Mouse (Mus musculus) midbrain, postnatal 0 days (tissue): Measurements from ENCODE around the gene Zdhhc23. TPM values are rescaled to one million over a fixed set of nuclear protein-coding genes. Genes with fewer than 3 reads are reported as not detected.
A peak's percentile ranks its signal among the peaks of the same experiment; 100 is the strongest.

Source experiments
- ATAC-seq: fragments of 200-750 bp; cut with Nextera tagmentation; 2 replicates; pipeline ENCODE4 v1.8.0; 2017; ENCODE audit warnings: moderate number of reproducible peaks, mild to moderate bottlenecking, moderate TSS enrichment, moderate library complexity; ENCODE audit not compliant: low FRiP score
- DNase-seq: peaks from one replicate; pipeline ENCODE4 v3.0.0-alpha.2; 2015; ENCODE audit warnings: low spot score
- H3K27ac ChIP-seq: fragments of 300-500 bp; sonication (generic); 2 replicates; pipeline ENCODE4 v1.5.1; 2014; ENCODE audit warnings: low read depth, mild to moderate bottlenecking, low read length, mixed read lengths
- H3K27me3 ChIP-seq: fragments of 300-500 bp; sonication (generic); 2 replicates; pipeline ENCODE4 v1.6.1; 2014; ENCODE audit warnings: low read length, control low read depth, mixed read lengths; ENCODE audit not compliant: insufficient read depth
- H3K36me3 ChIP-seq: fragments of 300-500 bp; sonication (generic); 2 replicates; pipeline ENCODE4 v1.6.1; 2014; ENCODE audit warnings: low read length, control low read depth, mixed read lengths; ENCODE audit not compliant: insufficient read depth
- H3K4me1 ChIP-seq: fragments of 300-500 bp; sonication (generic); 2 replicates; pipeline ENCODE4 v1.6.1; 2014; ENCODE audit warnings: mild to moderate bottlenecking, control low read depth, antibody characterized with exemption, low read length, mixed read lengths; ENCODE audit not compliant: insufficient read depth
- H3K4me2 ChIP-seq: fragments of 300-500 bp; sonication (generic); 2 replicates; pipeline ENCODE4 v1.6.1; 2014; ENCODE audit warnings: low read depth, mild to moderate bottlenecking, low read length, mixed read lengths; ENCODE audit not compliant: poor library complexity, severe bottlenecking
- H3K4me3 ChIP-seq: fragments of 300-500 bp; sonication (generic); 2 replicates; pipeline ENCODE4 v1.5.1; 2014; ENCODE audit warnings: low read depth, mild to moderate bottlenecking, low read length, moderate library complexity
- H3K9ac ChIP-seq: fragments of 300-500 bp; sonication (generic); replicated peaks from 2 replicates; pipeline ENCODE4 v1.6.1; 2014; ENCODE audit warnings: mild to moderate bottlenecking, low read length, moderate library complexity, mixed read lengths; ENCODE audit not compliant: poor library complexity, severe bottlenecking
- H3K9me3 ChIP-seq: fragments of 300-500 bp; sonication (generic); 2 replicates; pipeline ENCODE4 v1.6.1; 2016; ENCODE audit warnings: low read length, control low read depth
- CTCF ChIP-seq: IDR thresholded peaks from 2 replicates; pipeline ENCODE4 v1.5.1; 2016; ENCODE audit warnings: antibody characterized with exemption, mild to moderate bottlenecking
- WGBS: fragments of 180-500 bp; shearing (Covaris S2); extraction: QIAGEN DNeasy Blood & Tissue Kit; methylation state at CpG from one replicate; pipeline ENCODE4 v1.1.7; 2014; 5-methylcytosine and 5-hydroxymethylcytosine counted together
- polyA plus RNA-seq: library from polyadenylated mRNA; unstranded; fragments of >200 nt; fragmentation: Nextera tagmentation; extraction: Ambion mirVana; gene quantifications from 2 replicates; pipeline ENCODE4 v1.2.1, GENCODE M21; 2015
- total RNA-seq: library from RNA; depleted of rRNA; stranded (reverse); fragments of >200 nt; gene quantifications from 2 replicates; pipeline ENCODE4 v1.2.3, GENCODE M21; 2014

Gene Zdhhc23
- total and polyA plus RNA-seq, 2 experiments from 2014 or later, result 2.9 to 8.5 TPM

- Histone ChIP-seq H3K9ac (no peak overlapping the region), H3K36me3 (no peaks in the 10 kb centered on the region), H3K27ac (no peak overlapping the region), H3K4me3 (no peak overlapping the region), H3K27me3 (no peaks in the 10 kb centered on the region), H3K9me3 (no peaks in the 10 kb centered on the region), H3K4me2 (no peak overlapping the region), H3K4me1 (no peaks in the 10 kb centered on the region)
- no peak for TF ChIP-seq CTCF
- WGBS, result 82% methylated on average over 8 of the region's 8 CpGs
- ATAC-seq, result no peak
- no peak for DNase-seq
Observed at GRCm38 (mm10) chr16:43999111-43999510, 19.5 kb upstream of the Zdhhc23 start.

GRCm38 (mm10) chr16:43994623-43995022 lies 15.0 kb upstream of the Zdhhc23 start:
- Histone ChIP-seq H3K4me2 (no peak overlapping the region), H3K27ac (no peak overlapping the region), H3K4me3 (no peak overlapping the region), H3K9me3 (no peaks in the 10 kb centered on the region), H3K27me3 (no peaks in the 10 kb centered on the region), H3K4me1 (no peaks in the 10 kb centered on the region), H3K36me3 (no peaks in the 10 kb centered on the region), H3K9ac (no peak overlapping the region)
- ATAC-seq (no peak), DNase-seq (no peak)
- WGBS, result 84% methylated on average over 3 of the region's 3 CpGs
- TF ChIP-seq CTCF, result no peak

DNA sequence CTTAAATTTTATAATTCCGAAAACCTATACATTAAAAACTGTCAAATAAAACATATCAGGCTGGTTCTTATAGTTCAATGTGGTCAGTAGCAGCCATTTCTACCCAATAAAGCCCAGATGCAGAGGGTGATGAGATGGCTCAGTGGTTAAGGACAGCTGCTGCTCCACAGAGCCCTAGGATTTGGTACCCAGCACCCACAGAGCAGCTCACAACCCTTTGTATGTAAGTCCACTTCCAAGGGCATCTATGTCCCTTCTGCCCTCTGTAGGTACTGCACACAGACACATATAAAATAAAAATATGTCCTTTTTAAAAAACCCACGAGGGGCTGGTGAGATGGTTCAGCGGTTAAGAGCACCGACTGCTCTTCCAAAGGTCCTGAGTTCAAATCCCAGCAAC lies 6.7 kb upstream of the Zdhhc23 start:
- no peak overlapping the region for H3K27ac ChIP-seq
- no peak overlapping the region for H3K9ac ChIP-seq
- no peak overlapping the region for H3K4me3 ChIP-seq
- no peaks in the 10 kb centered on the region for H3K27me3 ChIP-seq
- no peak for DNase-seq
- H3K4me1 ChIP-seq, result no peaks in the 10 kb centered on the region
- no peaks in the 10 kb centered on the region for H3K9me3 ChIP-seq
- ATAC-seq, result no peak
- no peaks in the 10 kb centered on the region for H3K36me3 ChIP-seq
- no peak overlapping the region for H3K4me2 ChIP-seq
- 93% methylated on average over 4 of the region's 4 CpGs for WGBS
- TF ChIP-seq CTCF, result no peak

DNA sequence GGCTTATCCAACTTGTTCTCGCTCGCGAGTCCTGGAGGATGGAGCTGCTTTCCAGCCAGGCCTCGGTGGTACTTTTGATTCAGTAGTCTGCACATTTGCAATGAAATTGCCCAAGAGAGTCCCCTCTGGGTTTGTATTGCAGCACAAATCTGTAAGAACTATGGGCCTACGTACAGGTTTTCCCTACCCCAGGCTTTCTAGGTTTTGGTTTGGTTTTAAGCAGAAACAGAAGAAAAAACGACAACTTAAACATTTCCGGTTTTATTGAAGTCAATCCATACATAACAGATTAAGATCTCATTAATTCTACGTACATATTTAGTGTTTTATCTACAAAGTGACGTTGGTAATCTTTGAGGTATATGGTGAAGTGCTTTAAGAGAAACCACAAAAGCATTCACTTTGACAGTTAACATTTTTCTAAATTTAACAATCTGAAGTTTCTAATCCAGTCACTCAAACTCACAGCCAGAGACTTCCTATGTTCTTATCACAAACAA lies 569 bp upstream of the Zdhhc23 start:
- Histone ChIP-seq H3K4me1 (no peaks in the 10 kb centered on the region), H3K27ac (no peak overlapping the region), H3K36me3 (no peaks in the 10 kb centered on the region), H3K9ac (peak overlapping the region; percentile 70), H3K4me2 (peak overlapping the region; percentile 96), H3K9me3 (no peaks in the 10 kb centered on the region), H3K27me3 (no peaks in the 10 kb centered on the region), H3K4me3 (peak overlapping the region; percentile 88)
- ATAC-seq (no peak), DNase-seq (no peak)
- WGBS, result 20% methylated on average over 9 of the region's 9 CpGs
- no peak for TF ChIP-seq CTCF

DNA sequence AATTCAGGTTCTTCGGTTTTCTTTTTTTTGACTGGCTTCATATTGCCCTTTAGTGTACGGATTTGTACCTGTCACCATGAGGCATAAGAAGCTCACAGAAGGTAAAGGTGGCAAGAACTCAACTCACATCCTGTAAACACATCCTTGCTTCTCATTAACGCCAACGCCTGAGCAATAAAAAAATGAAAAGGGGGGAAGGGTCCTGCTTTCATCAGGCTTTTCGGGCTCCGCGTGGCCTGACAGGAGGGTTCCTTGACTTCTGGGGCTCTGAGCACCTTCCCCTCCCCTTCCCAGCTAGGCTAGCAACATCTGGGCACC lies 622 bp downstream of the Zdhhc23 start:
- Histone ChIP-seq H3K4me2 (peak overlapping the region; percentile 96), H3K9me3 (no peaks in the 10 kb centered on the region), H3K36me3 (no peaks in the 10 kb centered on the region), H3K4me3 (peak overlapping the region; percentile 88), H3K27ac (0 out of 2 replicates have a peak overlapping the region, but pooled peaks have one; percentile 26), H3K27me3 (no peaks in the 10 kb centered on the region), H3K9ac (peak overlapping the region; percentile 70), H3K4me1 (no peaks in the 10 kb centered on the region)
- DNase-seq (peak; percentile 5), ATAC-seq (0 out of 2 replicates have a peak, but pooled peaks have one; percentile 4)
- WGBS, result 18% methylated on average over 7 of the region's 7 CpGs
- TF ChIP-seq CTCF, result no peak

- H3K9ac ChIP-seq, result no peak overlapping the region
- no peaks in the 10 kb centered on the region for H3K9me3 ChIP-seq
- peaks cover 9% of the 10 kb centered on the region for H3K36me3 ChIP-seq
- no peaks in the 10 kb centered on the region for H3K27me3 ChIP-seq
- H3K27ac ChIP-seq, result no peak overlapping the region
- WGBS, result 79% methylated on average over 22 of the region's 22 CpGs
- DNase-seq, result no peak
- no peaks in the 10 kb centered on the region for H3K4me1 ChIP-seq
- no peak overlapping the region for H3K4me2 ChIP-seq
- H3K4me3 ChIP-seq, result no peak overlapping the region
- no peak for ATAC-seq
- TF ChIP-seq CTCF, result no peak
Observed at GRCm38 (mm10) chr16:43973606-43974220, 5.9 kb downstream of the Zdhhc23 start.
